Mouse (Mus musculus) MEL (cell line): ENCODE measurements around the gene Tmprss7. TPM values are rescaled to one million over a fixed set of nuclear protein-coding genes. Genes with fewer than 3 reads are reported as not detected.

Experiments used
- DNase-seq: peaks from one replicate; pipeline ENCODE4 v3.0.0; 2011; ENCODE audit warnings: low read depth, low spot score
- H3K27ac ChIP-seq: 2 replicates; pipeline ENCODE4 v1.5.1; 2012; ENCODE audit warnings: low read depth, mild to moderate bottlenecking, control low read depth, low read length, moderate library complexity; ENCODE audit not compliant: control insufficient read depth
- H3K27me3 ChIP-seq, 2 experiments: fragments of 150-350 bp in 1 of 2; sonication (generic) in 1 of 2; 2 replicates each; pipeline ENCODE4 v1.6.1; 2012; ENCODE audit warnings: low read length in 2 of 2, mild to moderate bottlenecking in 2 of 2, improper control_type of control experiment in 1 of 2, moderate library complexity in 1 of 2; ENCODE audit not compliant: insufficient read depth in 2 of 2, control insufficient read depth in 1 of 2
- H3K36me3 ChIP-seq, 2 experiments: 2 replicates each; pipeline ENCODE4 v1.6.1; 2012 to 2014; ENCODE audit warnings: low read length in 2 of 2, improper control_type of control experiment in 1 of 2, inconsistent platforms in 1 of 2, mild to moderate bottlenecking in 1 of 2; ENCODE audit not compliant: insufficient read depth in 2 of 2, control insufficient read depth in 1 of 2
- H3K4me1 ChIP-seq, 2 experiments: fragments of 150-350 bp in 1 of 2; sonication (generic) in 1 of 2; 2 replicates each; pipeline ENCODE4 v1.6.1; 2012; ENCODE audit warnings: low read length in 2 of 2, improper control_type of control experiment in 1 of 2, mild to moderate bottlenecking in 1 of 2; ENCODE audit not compliant: insufficient read depth in 2 of 2, control insufficient read depth in 1 of 2
- H3K4me3 ChIP-seq, 2 experiments: fragments of 150-350 bp in 1 of 2; sonication (generic) in 1 of 2; 2 replicates each; pipeline ENCODE4 v1.5.1; 2012; ENCODE audit warnings: low read depth in 2 of 2, low read length in 2 of 2, mild to moderate bottlenecking in 2 of 2, moderate library complexity in 2 of 2, control low read depth in 1 of 2, improper control_type of control experiment in 1 of 2; ENCODE audit not compliant: control insufficient read depth in 1 of 2, insufficient read depth in 1 of 2
- H3K79me2 ChIP-seq: 2 replicates; pipeline ENCODE4 v1.6.1; 2012; ENCODE audit warnings: mild to moderate bottlenecking, low read length, moderate library complexity; ENCODE audit not compliant: control insufficient read depth, poor library complexity, insufficient read depth
- H3K9ac ChIP-seq: 2 replicates; pipeline ENCODE4 v1.6.1; 2012; ENCODE audit warnings: low read depth, mild to moderate bottlenecking, control low read depth, low read length, moderate library complexity; ENCODE audit not compliant: control insufficient read depth, poor library complexity, severe bottlenecking
- H3K9me3 ChIP-seq: fragments of 150-350 bp; sonication (generic); replicated peaks from 2 replicates; pipeline ENCODE4 v1.6.1; 2012; ENCODE audit warnings: mild to moderate bottlenecking, low read length, improper control_type of control experiment, moderate library complexity; ENCODE audit not compliant: insufficient read depth
- CHD1 ChIP-seq: IDR thresholded peaks from 2 replicates; pipeline ENCODE4 v1.6.1; 2012; ENCODE audit warnings: low read depth, mild to moderate bottlenecking, inconsistent platforms, low read length, improper control_type of control experiment
- E2F4 ChIP-seq: IDR thresholded peaks from 2 replicates; pipeline ENCODE4 v1.6.1; 2011; ENCODE audit warnings: low read depth, low read length, improper control_type of control experiment, borderline replicate concordance
- ETS1 ChIP-seq: IDR thresholded peaks from 2 replicates; pipeline ENCODE4 v1.6.1; 2012; ENCODE audit warnings: low read depth, mild to moderate bottlenecking, inconsistent platforms, low read length, improper control_type of control experiment, moderate library complexity
- GABPA ChIP-seq: IDR thresholded peaks from 2 replicates; pipeline ENCODE4 v1.6.1; 2012; ENCODE audit warnings: low read depth, mild to moderate bottlenecking, inconsistent platforms, low read length, improper control_type of control experiment, moderate library complexity
- GATA1 ChIP-seq: IDR thresholded peaks from 2 replicates; pipeline ENCODE4 v1.6.1; 2011; ENCODE audit warnings: low read depth, low read length, improper control_type of control experiment
- JUND ChIP-seq: IDR thresholded peaks from 2 replicates; pipeline ENCODE4 v1.6.1; 2011; ENCODE audit warnings: low read depth, mild to moderate bottlenecking, improper control_type of control experiment, low read length
- MAX ChIP-seq: IDR thresholded peaks from 2 replicates; pipeline ENCODE4 v1.6.1; 2011; ENCODE audit warnings: low read length, improper control_type of control experiment
- MAZ ChIP-seq: IDR thresholded peaks from 2 replicates; pipeline ENCODE4 v1.6.1; 2012; ENCODE audit warnings: low read depth, mild to moderate bottlenecking, inconsistent platforms, low read length, improper control_type of control experiment
- MEF2A ChIP-seq: IDR thresholded peaks from 2 replicates; pipeline ENCODE4 v1.6.1; 2014; ENCODE audit warnings: low read depth, mild to moderate bottlenecking, inconsistent platforms, low read length, improper control_type of control experiment; ENCODE audit not compliant: poor library complexity, insufficient replicate concordance, severe bottlenecking; ENCODE audit errors: extremely low read depth
- MXI1 ChIP-seq: IDR thresholded peaks from 2 replicates; pipeline ENCODE4 v1.6.1; 2011; ENCODE audit warnings: mild to moderate bottlenecking, low read depth, low read length, improper control_type of control experiment
- MYB ChIP-seq: IDR thresholded peaks from 2 replicates; pipeline ENCODE4 v1.6.1; 2011; ENCODE audit warnings: mild to moderate bottlenecking, low read depth, low read length, improper control_type of control experiment
- NELFE ChIP-seq: IDR thresholded peaks from 2 replicates; pipeline ENCODE4 v1.6.1; 2011; ENCODE audit warnings: low read depth, low read length, improper control_type of control experiment
- POLR2A ChIP-seq, 2 experiments: IDR thresholded peaks; 2 replicates each; pipeline ENCODE4 v1.6.1; 2011 to 2012; ENCODE audit warnings: low read length in 2 of 2, mild to moderate bottlenecking in 2 of 2, control low read depth in 1 of 2, improper control_type of control experiment in 1 of 2, low read depth in 1 of 2, moderate library complexity in 1 of 2; ENCODE audit not compliant: control insufficient read depth in 1 of 2, insufficient read depth in 1 of 2, poor library complexity in 1 of 2
- POLR2AphosphoS5 ChIP-seq: IDR thresholded peaks from 2 replicates; pipeline ENCODE4 v1.6.1; 2012; ENCODE audit warnings: low read depth, borderline replicate concordance, mild to moderate bottlenecking, inconsistent platforms, low read length, moderate library complexity, mixed read lengths
- RCOR1 ChIP-seq: IDR thresholded peaks from 2 replicates; pipeline ENCODE4 v1.6.1; 2012; ENCODE audit warnings: low read depth, mild to moderate bottlenecking, inconsistent platforms, low read length, improper control_type of control experiment
- SIN3A ChIP-seq: IDR thresholded peaks from 2 replicates; pipeline ENCODE4 v1.6.1; 2012; ENCODE audit warnings: low read length, improper control_type of control experiment, inconsistent platforms
- TAL1 ChIP-seq: IDR thresholded peaks from 2 replicates; pipeline ENCODE4 v1.6.1; 2012; ENCODE audit warnings: mild to moderate bottlenecking, inconsistent platforms, low read length, moderate library complexity, mixed read lengths
- TBP ChIP-seq: IDR thresholded peaks from 2 replicates; pipeline ENCODE4 v1.8.0; 2011; ENCODE audit warnings: low read depth, low read length, improper control_type of control experiment
- TCF12 ChIP-seq: IDR thresholded peaks from 2 replicates; pipeline ENCODE4 v1.6.1; 2014; ENCODE audit warnings: low read depth, mild to moderate bottlenecking, inconsistent platforms, low read length, improper control_type of control experiment, moderate library complexity
- UBTF ChIP-seq: IDR thresholded peaks from 2 replicates; pipeline ENCODE4 v1.6.1; 2012; ENCODE audit warnings: low read depth, mild to moderate bottlenecking, inconsistent platforms, low read length, improper control_type of control experiment, moderate library complexity, borderline replicate concordance; ENCODE audit not compliant: insufficient read depth
- ZMIZ1 ChIP-seq: IDR thresholded peaks from 2 replicates; pipeline ENCODE4 v1.6.1; 2012; ENCODE audit warnings: low read depth, mild to moderate bottlenecking, inconsistent platforms, low read length, improper control_type of control experiment, moderate library complexity
- ZNF384 ChIP-seq: IDR thresholded peaks from 2 replicates; pipeline ENCODE4 v1.6.1; 2012; ENCODE audit warnings: low read depth, mild to moderate bottlenecking, inconsistent platforms, low read length, improper control_type of control experiment
- polyA plus RNA-seq, 2 experiments: library from polyadenylated mRNA; stranded (reverse) in 1 of 2; unstranded in 1 of 2; fragments of >175 nt in 1 of 2; fragments of >200 nt in 1 of 2; gene quantifications; 2 replicates each; pipeline versions ENCODE4 v1.2.1 to v1.2.4; 2012; ENCODE audit warnings: low replicate concordance in 2 of 2, low read depth in 1 of 2; ENCODE audit not compliant: insufficient read length in 2 of 2, insufficient read depth in 1 of 2, missing spikeins in 1 of 2
- total RNA-seq: library from RNA; depleted of rRNA; stranded (reverse); fragments of 300-350 nt; gene quantifications from 2 replicates; pipeline ENCODE4 v1.2.3, GENCODE M21; 2012

Tmprss7 gene
- total and polyA plus RNA-seq, 3 experiments, result 0.04 TPM; not detected in 1

DNA sequence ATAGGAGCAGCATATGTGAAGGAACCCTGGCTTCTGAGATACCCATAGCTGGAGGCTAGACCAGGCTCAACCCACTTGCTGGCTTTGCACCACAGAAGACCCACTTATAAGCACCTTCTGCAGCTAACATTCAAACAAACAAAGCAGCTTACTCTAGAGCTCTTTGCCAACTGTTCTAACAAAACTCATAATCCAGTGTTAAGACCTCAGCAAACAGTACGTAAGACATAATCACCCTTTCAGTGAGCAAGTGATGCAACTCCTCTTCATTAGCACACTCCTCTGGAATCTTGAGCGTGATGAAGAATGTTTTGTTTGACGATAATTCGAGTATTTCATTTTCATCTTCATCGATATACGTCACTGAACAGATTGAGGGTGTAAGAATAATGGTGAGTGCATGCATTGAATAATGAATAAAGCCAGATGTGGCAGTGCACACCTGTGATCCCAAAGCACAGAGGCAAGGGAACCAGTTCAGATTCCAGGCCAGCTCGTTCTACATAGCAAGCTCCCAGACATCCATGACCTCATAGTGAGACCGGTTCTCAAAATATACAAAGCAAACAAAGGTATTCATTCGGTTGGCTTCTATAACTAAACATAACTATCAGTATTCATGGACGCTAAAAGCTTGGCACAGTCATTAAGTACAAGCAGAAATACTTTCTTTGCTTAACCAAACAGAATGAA lies 53.2 kb downstream of the Tmprss7 start:
- peaks cover 0 to 2% of the 10 kb centered on the region in 2 experiments; a peak in 1 of 4 replicates for H3K36me3 ChIP-seq
- H3K9ac ChIP-seq, result no peak overlapping the region
- H3K27ac ChIP-seq, result no peak overlapping the region
- no peaks in the 10 kb centered on the region for H3K79me2 ChIP-seq
- DNase-seq, result no peak
- no peak overlapping the region for H3K4me3 ChIP-seq
- TF ChIP-seq POLR2A (IDR thresholded peaks at IDR 0.05; ENCODE audit: control insufficient read depth in 1 of 2, insufficient read depth in 1 of 2, low read depth in 1 of 2, low read length in 2 of 2, poor library complexity in 1 of 2), result no peak
- TF ChIP-seq TBP, result no peak
- TF ChIP-seq MAX, result no peak
- no peak for TF ChIP-seq POLR2AphosphoS5
- TF ChIP-seq ZNF384, result no peak
- TF ChIP-seq RCOR1, result no peak
- TF ChIP-seq CHD1, result no peak
- TF ChIP-seq ETS1, result no peak
- TF ChIP-seq MYB, result no peak
- no peak for TF ChIP-seq NELFE
- no peak for TF ChIP-seq GATA1
- no peak for TF ChIP-seq TAL1
- TF ChIP-seq UBTF, result no peak
- no peaks in the 10 kb centered on the region for H3K9me3 ChIP-seq
- no peaks in the 10 kb centered on the region; a peak in 1 of 4 replicates for H3K27me3 ChIP-seq
- H3K4me1 ChIP-seq, result no peaks in the 10 kb centered on the region

GRCm38 (mm10) chr16:45635826-45636225 lies 57.6 kb downstream of the Tmprss7 start:
- DNase-seq, result no peak
- H3K4me1 ChIP-seq, result no peaks in the 10 kb centered on the region
- H3K79me2 ChIP-seq, result no peaks in the 10 kb centered on the region
- TF ChIP-seq ETS1, result no peak
- TF ChIP-seq MAZ, result no peak
- TF ChIP-seq TCF12, result no peak
- no peak for TF ChIP-seq GABPA
- no peak for TF ChIP-seq TBP
- TF ChIP-seq ZMIZ1, result no peak
- TF ChIP-seq MEF2A, result no peak
- TF ChIP-seq MXI1, result no peak
- TF ChIP-seq NELFE, result no peak
- no peak for TF ChIP-seq E2F4
- no peak for TF ChIP-seq MYB
- no peak for TF ChIP-seq SIN3A
- TF ChIP-seq JUND, result no peak
- TF ChIP-seq, all 39 proteins: peak for 0
- no peaks in the 10 kb centered on the region for H3K9me3 ChIP-seq
- no peaks in the 10 kb centered on the region; a peak in 1 of 4 replicates for H3K27me3 ChIP-seq
- H3K36me3 ChIP-seq, result no peaks in the 10 kb centered on the region
- H3K9ac ChIP-seq, result no peak overlapping the region
- no peak overlapping the region for H3K27ac ChIP-seq
- no peak overlapping the region for H3K4me3 ChIP-seq
